Mouse (Mus musculus) spleen, adult 2 months (tissue): ENCODE measurements around the gene Cdv3. TPM values are rescaled to one million over a fixed set of nuclear protein-coding genes. Genes with fewer than 3 reads are reported as not detected.
A peak's percentile ranks its signal among the peaks of the same experiment; 100 is the strongest.

Source experiments
- DNase-seq, 2 experiments: peaks; one replicate each; pipeline versions ENCODE4 v3.0.0 to v3.0.0-alpha.2; 2012 to 2021; ENCODE audit warnings: low spot score in 2 of 2, low read depth in 1 of 2
- H3K27ac ChIP-seq: fragments of 200-500 bp; 2 replicates; pipeline ENCODE4 v1.5.1; 2012; ENCODE audit warnings: low read length, inconsistent platforms; ENCODE audit not compliant: insufficient read depth
- H3K27me3 ChIP-seq: fragments of 200-500 bp; 2 replicates; pipeline ENCODE4 v1.6.1; 2012; ENCODE audit warnings: mild to moderate bottlenecking, moderate library complexity, low read length, inconsistent platforms; ENCODE audit not compliant: control insufficient read depth, insufficient read depth
- H3K36me3 ChIP-seq: fragments of 200-500 bp; 2 replicates; pipeline ENCODE4 v1.6.1; 2012; ENCODE audit warnings: mild to moderate bottlenecking, low read length, inconsistent platforms; ENCODE audit not compliant: control insufficient read depth, insufficient read depth
- H3K4me1 ChIP-seq: fragments of 200-500 bp; 2 replicates; pipeline ENCODE4 v1.6.1; 2011; ENCODE audit warnings: inconsistent platforms; ENCODE audit not compliant: control insufficient read depth, insufficient read depth, insufficient read length
- H3K4me3 ChIP-seq: fragments of 200-500 bp; 2 replicates; pipeline ENCODE4 v1.5.1; 2011; ENCODE audit warnings: mild to moderate bottlenecking, inconsistent platforms; ENCODE audit not compliant: insufficient read depth, insufficient read length; ENCODE audit errors: extremely low read depth
- CTCF ChIP-seq: fragments of 200-500 bp; IDR thresholded peaks from 2 replicates; pipeline ENCODE4 v1.5.1; 2011; ENCODE audit warnings: mild to moderate bottlenecking, inconsistent platforms; ENCODE audit not compliant: insufficient read depth, insufficient read length, insufficient replicate concordance; ENCODE audit errors: extremely low read depth
- POLR2A ChIP-seq: fragments of 200-500 bp; IDR thresholded peaks from 2 replicates; pipeline ENCODE4 v1.6.1; 2011; ENCODE audit warnings: low read depth, low read length, inconsistent platforms
- WGBS: fragments of 180-500 bp; shearing (Covaris S2); methylation state at CpG from one replicate; pipeline ENCODE4 v1.1.7; 2018; 5-methylcytosine and 5-hydroxymethylcytosine counted together
- polyA plus RNA-seq: library from polyadenylated mRNA; depleted of rRNA; stranded (reverse); fragments of >200 nt; gene quantifications from 2 replicates; pipeline ENCODE4 v1.2.3, GENCODE M21; 2012; rRNA removed

Cdv3 gene
- polyA plus RNA-seq, 1 experiment, result 29.4 TPM

GRCm38 (mm10) chr9:103332663-103333062 lies 33.0 kb downstream of the Cdv3 start:
- DNase-seq, result no peak
- Histone ChIP-seq H3K27ac (no peak overlapping the region), H3K4me3 (no peak overlapping the region), H3K27me3 (no peaks in the 10 kb centered on the region), H3K4me1 (no peaks in the 10 kb centered on the region), H3K36me3 (peaks cover 35% of the 10 kb centered on the region)
- TF ChIP-seq CTCF, result no peak
- no peak for TF ChIP-seq POLR2A
- WGBS, result 62% methylated on average over 6 of the region's 6 CpGs

GRCm38 (mm10) chr9:103326449-103326848 lies 39.2 kb downstream of the Cdv3 start:
- H3K36me3 ChIP-seq, result peaks cover 48% of the 10 kb centered on the region
- WGBS, result 85% methylated on average over 9 of the region's 9 CpGs
- H3K27ac ChIP-seq, result no peak overlapping the region

GRCm38 (mm10) chr9:103324678-103325077 lies 41.0 kb downstream of the Cdv3 start:
- H3K36me3 ChIP-seq, result peaks cover 51% of the 10 kb centered on the region
- 79% methylated on average over 1 of the region's 2 CpGs for WGBS

More at GRCm38 (mm10) chr9:103326449-103326848, 39.2 kb downstream of the Cdv3 start:
- Histone ChIP-seq H3K27me3 (no peaks in the 10 kb centered on the region), H3K4me3 (no peak overlapping the region), H3K4me1 (no peaks in the 10 kb centered on the region)
- no peak for TF ChIP-seq CTCF
- no peak for TF ChIP-seq POLR2A
- no peak for DNase-seq

GRCm38 (mm10) chr9:103309832-103310231 lies 55.8 kb downstream of the Cdv3 start:
- TF ChIP-seq CTCF (no peak), POLR2A (no peak)
- Histone ChIP-seq H3K36me3 (peaks cover 26% of the 10 kb centered on the region), H3K27ac (no peak overlapping the region), H3K27me3 (no peaks in the 10 kb centered on the region), H3K4me1 (peaks cover 2% of the 10 kb centered on the region), H3K4me3 (no peak overlapping the region)
- 92% methylated on average over 6 of the region's 6 CpGs for WGBS
- no peak for DNase-seq

More at GRCm38 (mm10) chr9:103324678-103325077, 41.0 kb downstream of the Cdv3 start:
- H3K27me3 ChIP-seq, result no peaks in the 10 kb centered on the region
- no peaks in the 10 kb centered on the region for H3K4me1 ChIP-seq
- DNase-seq, result no peak
- H3K4me3 ChIP-seq, result no peak overlapping the region
- TF ChIP-seq POLR2A, result no peak
- TF ChIP-seq CTCF, result no peak
- H3K27ac ChIP-seq, result no peak overlapping the region

GRCm38 (mm10) chr9:103305332-103306041 lies 60.2 kb downstream of the Cdv3 start:
- DNase-seq, result no peak
- Histone ChIP-seq H3K27me3 (no peaks in the 10 kb centered on the region), H3K4me3 (peak overlapping the region; percentile 93), H3K4me1 (peaks cover 2% of the 10 kb centered on the region), H3K27ac (peak overlapping the region; percentile 53), H3K36me3 (peaks cover 9% of the 10 kb centered on the region)
- TF ChIP-seq POLR2A (no peak), CTCF (no peak)
- WGBS, result under 1% methylated on average over 40 of the region's 40 CpGs

- 2% methylated on average over 47 of the region's 49 CpGs for WGBS
- Histone ChIP-seq H3K27ac (peak within 1 kb of the TSS; percentile 97), H3K36me3 (peaks cover 8% of the 10 kb centered on the region), H3K4me1 (peaks cover 2% of the 10 kb centered on the region), H3K4me3 (peak within 1 kb of the TSS; percentile 93), H3K27me3 (no peaks in the 10 kb centered on the region)
- TF ChIP-seq CTCF, result no peak
- TF ChIP-seq POLR2A, result peak; percentile 95
- peak; percentile 80 to 92 for DNase-seq
Measured at GRCm38 (mm10) chr9:103304927-103305326, 60.7 kb downstream of the Cdv3 start, which contains the start of the genes 1300017J02Rik and Topbp1. Gene 1300017J02Rik, minus strand, starts transcription at chr9:103305082. Gene Topbp1, plus strand, starts transcription at chr9:103305215.

Other genes starting within 250 kb of the Cdv3 start
- 21.2 and 28.4 TPM in 2 replicates for gene Srprb, start 163.7 kb downstream of the Cdv3 start, polyA plus RNA-seq
- gene Gm20425, start 135.5 kb downstream of the Cdv3 start, polyA plus RNA-seq, result 2.6 TPM in 1 of 2 replicates, not detected in the other
- gene Trf, start 135.4 kb downstream of the Cdv3 start, polyA plus RNA-seq, result 259 and 287 TPM in 2 replicates
- 5.5 and 8.0 TPM in 2 replicates for gene 1300017J02Rik, start 60.8 kb downstream of the Cdv3 start, polyA plus RNA-seq
- 13.0 and 13.9 TPM in 2 replicates for gene Topbp1, start 60.6 kb downstream of the Cdv3 start, polyA plus RNA-seq
- 6.9 and 8.9 TPM in 2 replicates for gene Bfsp2, start 114.6 kb upstream of the Cdv3 start, polyA plus RNA-seq